Mouse (Mus musculus) heart, embryonic 10.5 days (tissue): ENCODE measurements around the gene Naa20. TPM values are rescaled to one million over a fixed set of nuclear protein-coding genes. Genes with fewer than 3 reads are reported as not detected.
A peak's percentile ranks its signal among the peaks of the same experiment; 100 is the strongest.

Source experiments
- DNase-seq: peaks from one replicate; pipeline ENCODE4 v3.0.0-alpha.2; 2017; ENCODE audit warnings: low spot score
- H3K27ac ChIP-seq: fragments of 300-500 bp; sonication (generic); 2 replicates; pipeline ENCODE4 v1.5.1; 2016; ENCODE audit warnings: mild to moderate bottlenecking
- H3K27me3 ChIP-seq: fragments of 300-500 bp; sonication (generic); 2 replicates; pipeline ENCODE4 v1.6.1; 2016; ENCODE audit warnings: mild to moderate bottlenecking; ENCODE audit not compliant: poor library complexity, insufficient read depth, severe bottlenecking
- H3K36me3 ChIP-seq: fragments of 300-500 bp; sonication (generic); 2 replicates; pipeline ENCODE4 v1.6.1; 2016; ENCODE audit warnings: mild to moderate bottlenecking, moderate library complexity
- H3K4me1 ChIP-seq: fragments of 300-500 bp; sonication (generic); 2 replicates; pipeline ENCODE4 v1.6.1; 2016; ENCODE audit warnings: mild to moderate bottlenecking
- H3K4me3 ChIP-seq: fragments of 300-500 bp; sonication (generic); 2 replicates; pipeline ENCODE4 v1.5.1; 2016; ENCODE audit warnings: mild to moderate bottlenecking, moderate library complexity
- H3K9me3 ChIP-seq: fragments of 300-500 bp; sonication (generic); 2 replicates; pipeline ENCODE4 v1.6.1; 2016; ENCODE audit warnings: mild to moderate bottlenecking, moderate library complexity
- WGBS: fragments of 180-500 bp; shearing (Covaris S2); methylation state at CpG from one replicate; pipeline ENCODE4 v1.1.7; 2016; 5-methylcytosine and 5-hydroxymethylcytosine counted together
- polyA plus RNA-seq: library from polyadenylated mRNA; unstranded; fragments of >200 nt; fragmentation: Nextera tagmentation; extraction: Ambion mirVana; gene quantifications from 2 replicates; pipeline ENCODE4 v1.2.1, GENCODE M21; 2016

Naa20 gene
- 186 and 196 TPM in 2 replicates for polyA plus RNA-seq

DNA sequence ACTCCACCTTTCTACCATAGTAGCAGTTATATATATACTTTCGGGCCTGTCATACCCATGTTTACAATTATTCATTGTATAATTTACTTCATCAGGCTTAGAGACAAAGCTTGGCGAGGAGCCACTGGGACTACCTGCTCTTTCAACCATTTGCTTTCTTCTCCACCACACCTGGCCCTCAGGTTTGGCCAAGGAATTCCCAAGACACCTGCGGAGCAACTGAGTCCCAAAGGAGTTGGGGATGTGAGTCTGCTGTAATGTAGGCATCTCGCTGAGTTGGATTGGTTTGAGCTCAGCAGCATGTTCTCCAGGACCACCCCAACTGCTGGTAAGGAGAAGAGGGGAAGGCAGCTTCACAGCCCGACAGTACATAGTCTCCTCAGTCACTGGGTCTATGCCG lies at the start of gene Naa20:
Gene Naa20 (plus strand): TSS at position 239 of the 400 bp plus-strand sequence.
- Histone ChIP-seq H3K9me3 (no peaks in the 10 kb centered on the region), H3K27me3 (no peaks in the 10 kb centered on the region), H3K27ac (peak within 1 kb of the TSS; percentile 99; the same call in 1 of the 2 replicates), H3K4me3 (peak within 1 kb of the TSS; percentile 98), H3K4me1 (peaks cover 21% of the 10 kb centered on the region; the same call in 1 of the 2 replicates), H3K36me3 (peaks cover 6% of the 10 kb centered on the region; the same call in 1 of the 2 replicates)
- DNase-seq: no peak
- WGBS: 82% methylated on average over 6 of the region's 6 CpGs

DNA sequence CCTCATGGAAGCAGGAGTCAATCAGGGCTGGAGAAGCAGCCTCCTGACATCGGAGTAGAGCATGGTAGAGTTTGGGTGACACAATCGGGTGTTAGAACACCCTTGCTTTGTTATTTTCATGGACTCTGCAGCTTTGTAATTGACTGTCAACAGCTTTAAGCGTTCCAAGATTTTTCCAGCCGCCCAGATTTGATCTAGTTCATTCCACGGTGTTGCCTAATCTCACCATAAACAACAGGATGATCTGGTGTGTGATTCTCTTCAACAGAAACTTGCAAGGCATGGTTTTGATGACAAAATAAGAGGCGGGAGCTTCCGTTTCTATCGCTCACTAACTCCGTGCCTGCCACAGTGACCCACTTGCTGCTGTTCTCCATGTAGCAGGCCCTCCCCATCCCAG lies 46.1 kb upstream of the Naa20 start:
- Histone ChIP-seq H3K27me3 (no peaks in the 10 kb centered on the region), H3K36me3 (peaks cover 32% of the 10 kb centered on the region), H3K4me1 (peaks cover 25% of the 10 kb centered on the region), H3K4me3 (no peak overlapping the region), H3K27ac (no peak overlapping the region), H3K9me3 (no peaks in the 10 kb centered on the region)
- WGBS: 82% methylated on average over 9 of the region's 9 CpGs
- no peak for DNase-seq

DNA sequence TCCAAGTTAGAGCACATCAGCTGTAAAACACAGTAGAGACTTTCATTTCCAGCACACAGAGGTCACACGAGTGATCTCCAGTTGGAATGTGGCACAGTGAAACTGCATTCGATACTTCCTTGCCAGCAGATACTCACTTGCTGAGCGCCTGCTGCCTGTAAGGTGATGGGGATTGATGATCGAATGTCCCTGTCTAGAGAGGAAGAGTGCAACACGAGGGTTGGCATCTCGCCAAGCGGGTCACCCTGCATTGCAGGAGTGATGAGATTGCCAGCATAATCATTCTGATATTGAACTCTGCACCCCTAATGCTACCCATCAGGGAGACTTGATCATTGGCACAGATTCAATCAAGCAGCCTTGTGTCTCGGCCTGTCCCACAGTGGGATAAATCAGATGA lies 44.0 kb upstream of the Naa20 start:
- H3K27ac ChIP-seq: no peak overlapping the region
- no peak for DNase-seq
- peaks cover 14% of the 10 kb centered on the region; the same call in 1 of the 2 replicates for H3K36me3 ChIP-seq
- WGBS: 78% methylated on average over 8 of the region's 8 CpGs
- H3K27me3 ChIP-seq: no peaks in the 10 kb centered on the region
- no peaks in the 10 kb centered on the region for H3K9me3 ChIP-seq
- no peak overlapping the region for H3K4me3 ChIP-seq
- H3K4me1 ChIP-seq: peaks cover 41% of the 10 kb centered on the region

DNA sequence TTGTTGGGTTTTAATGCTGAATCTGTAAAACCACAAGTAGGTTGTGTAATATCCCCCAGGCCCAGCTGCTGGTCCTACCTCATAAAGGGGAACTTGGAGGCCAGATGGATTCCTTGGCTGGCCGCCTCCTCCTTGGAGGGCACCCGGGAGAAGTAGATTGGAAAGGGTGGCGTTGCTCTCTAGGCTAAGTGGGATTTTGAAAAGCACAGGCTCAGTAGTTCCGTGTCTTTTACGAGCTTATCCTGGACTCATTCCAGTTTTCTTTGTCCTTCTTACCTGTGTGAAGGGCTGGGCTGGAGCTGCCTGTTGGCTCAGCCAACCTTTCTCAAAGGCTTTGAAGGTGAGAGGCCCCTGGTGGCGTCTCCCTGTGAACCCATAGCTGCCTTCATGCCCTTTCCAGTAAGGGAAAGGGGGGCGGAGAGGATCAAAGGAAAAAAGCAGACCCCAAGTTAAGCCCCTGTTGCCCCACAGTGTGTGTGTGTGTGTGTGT lies 42.4 kb upstream of the Naa20 start:
- peaks cover 51% of the 10 kb centered on the region for H3K4me1 ChIP-seq
- H3K27ac ChIP-seq: peak overlapping the region; percentile 84
- no peaks in the 10 kb centered on the region for H3K9me3 ChIP-seq
- H3K36me3 ChIP-seq: peaks cover 12% of the 10 kb centered on the region; the same call in 1 of the 2 replicates
- H3K27me3 ChIP-seq: no peaks in the 10 kb centered on the region
- no peak for DNase-seq
- peak overlapping the region; percentile 56 for H3K4me3 ChIP-seq
- 51% methylated on average over 7 of the region's 7 CpGs for WGBS

DNA sequence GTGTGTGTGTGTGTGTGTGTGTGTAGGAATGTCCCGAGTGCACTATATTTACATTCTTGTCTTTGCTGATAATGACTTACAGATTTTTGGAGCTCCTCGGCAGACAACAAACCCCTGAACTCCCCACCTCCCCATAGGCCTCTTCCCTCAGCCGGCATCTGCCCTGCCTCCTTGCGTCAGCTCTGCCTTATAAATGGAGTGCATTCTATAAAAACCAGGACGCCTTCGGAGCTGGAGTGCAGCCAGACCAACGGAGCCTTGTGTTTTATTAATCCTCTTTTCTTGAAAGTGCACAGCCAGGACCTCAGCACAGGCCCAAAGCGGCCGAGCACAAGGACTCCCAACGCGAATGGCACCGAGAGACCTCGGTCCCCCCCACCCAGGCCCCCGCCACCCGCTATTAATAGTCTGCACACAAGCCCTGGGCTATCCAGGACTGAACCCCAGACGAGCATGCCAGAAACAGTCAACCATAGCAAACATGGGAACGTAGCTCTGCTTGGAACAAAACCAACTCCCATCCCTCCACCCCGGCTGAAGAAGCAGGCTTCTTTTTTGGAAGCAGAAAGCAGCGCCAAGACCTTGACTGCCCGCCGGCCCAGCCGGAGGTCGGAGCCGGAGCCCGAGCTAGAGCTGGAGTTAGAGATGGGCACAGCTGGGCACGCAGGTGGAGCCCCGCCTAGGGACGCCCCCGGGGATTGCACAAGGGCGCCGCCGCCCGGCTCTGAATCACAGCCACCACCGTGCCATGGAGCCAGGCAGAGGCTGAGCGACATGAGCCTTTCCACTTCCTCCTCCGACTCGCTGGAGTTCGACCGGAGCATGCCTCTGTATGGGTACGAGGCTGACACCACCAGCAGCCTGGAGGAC lies 41.7 kb upstream of the Naa20 start:
- 13% methylated on average over 40 of the region's 40 CpGs for WGBS

DNA sequence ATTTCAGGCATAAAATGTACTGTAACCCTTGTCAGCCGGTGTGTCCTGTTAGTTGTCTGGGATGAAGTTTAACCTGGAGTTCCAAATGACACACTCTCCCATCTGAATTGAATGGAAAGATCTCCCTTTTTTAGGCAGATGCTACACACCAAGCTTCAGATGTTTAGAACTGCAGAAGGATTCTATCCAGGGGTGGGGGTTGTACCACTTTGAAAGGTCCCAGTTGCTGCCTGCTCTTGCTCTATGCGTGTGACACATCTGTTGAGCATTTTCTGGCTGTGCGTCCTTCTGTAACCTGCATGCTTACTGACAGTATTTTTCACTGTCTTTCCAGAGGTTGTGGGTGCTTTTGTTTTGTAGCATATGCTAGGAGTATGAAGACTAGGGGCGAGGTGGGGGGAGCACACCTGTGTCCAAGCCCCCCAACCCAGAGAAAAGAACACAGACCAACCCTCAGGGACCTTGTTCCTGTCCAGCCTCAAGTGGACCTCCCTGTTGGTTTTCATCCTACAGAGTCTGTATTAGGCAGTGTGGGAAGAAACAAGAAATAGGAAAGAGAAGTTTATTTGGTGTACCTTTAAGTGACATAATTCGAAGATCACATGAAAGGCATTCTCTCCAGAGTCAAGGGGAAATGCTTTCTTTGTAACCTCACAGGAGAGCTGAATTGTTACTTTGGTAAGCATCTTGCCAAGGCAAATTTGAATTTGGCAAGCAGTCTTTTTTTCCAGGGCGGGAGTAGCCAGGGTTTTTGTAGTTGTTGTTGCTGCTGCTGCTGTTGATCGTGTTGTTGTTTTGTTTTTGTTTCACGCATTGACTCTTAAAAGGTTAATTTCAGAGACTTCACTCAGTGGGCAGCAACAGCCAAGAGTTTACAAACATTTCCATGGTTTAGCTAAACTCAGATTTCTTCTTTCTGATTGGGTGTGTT lies 40.4 kb upstream of the Naa20 start:
- peak overlapping the region; percentile 56 for H3K4me3 ChIP-seq
- H3K9me3 ChIP-seq: no peaks in the 10 kb centered on the region
- 63% methylated on average over 8 of the region's 8 CpGs for WGBS
- no peaks in the 10 kb centered on the region for H3K27me3 ChIP-seq
- DNase-seq: no peak
- peak overlapping the region; percentile 84; the same call in 1 of the 2 replicates for H3K27ac ChIP-seq
- peaks cover 18% of the 10 kb centered on the region; the same call in 1 of the 2 replicates for H3K36me3 ChIP-seq
- H3K4me1 ChIP-seq: peaks cover 51% of the 10 kb centered on the region

More for the DNA sequence above, 41.7 kb upstream of the Naa20 start:
- DNase-seq: peak; percentile 86
- peak overlapping the region; percentile 84 for H3K27ac ChIP-seq
- H3K27me3 ChIP-seq: no peaks in the 10 kb centered on the region
- peaks cover 12% of the 10 kb centered on the region; the same call in 1 of the 2 replicates for H3K36me3 ChIP-seq
- peak overlapping the region; percentile 56 for H3K4me3 ChIP-seq
- H3K9me3 ChIP-seq: no peaks in the 10 kb centered on the region
- peaks cover 51% of the 10 kb centered on the region for H3K4me1 ChIP-seq

DNA sequence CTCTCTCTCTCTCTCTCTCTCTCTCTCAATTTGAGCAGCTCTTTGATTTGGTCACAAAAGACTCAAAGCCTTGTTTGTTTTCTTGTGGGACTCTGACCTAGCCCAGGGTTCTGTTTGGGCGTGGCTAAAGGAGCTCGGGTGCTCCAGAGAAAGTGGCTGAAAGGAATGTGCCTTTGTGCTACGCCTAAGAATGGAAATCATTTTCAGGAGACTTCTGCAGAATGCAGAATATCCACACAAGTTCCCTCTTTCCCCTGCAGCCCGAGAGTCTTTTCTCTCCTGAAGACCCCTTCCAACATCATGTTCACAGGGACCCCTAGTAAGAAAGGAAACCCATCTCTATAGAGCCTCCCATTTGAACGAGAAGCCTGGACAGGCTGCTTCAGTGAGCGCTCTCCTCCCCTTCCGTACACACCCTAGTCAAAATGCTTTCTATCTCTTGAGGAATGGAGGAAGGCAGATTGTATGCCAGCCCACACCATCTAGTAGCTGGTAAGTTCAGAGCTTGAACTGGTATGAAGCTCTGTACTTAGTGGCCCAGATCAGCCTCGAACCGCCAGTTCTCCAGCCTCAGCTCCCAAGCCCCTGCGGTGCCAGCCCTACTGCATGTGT lies 39.6 kb upstream of the Naa20 start:
- peak overlapping the region; percentile 56 for H3K4me3 ChIP-seq
- no peaks in the 10 kb centered on the region for H3K9me3 ChIP-seq
- WGBS: 44% methylated on average over 10 of the region's 10 CpGs
- no peak for DNase-seq
- peaks cover 23% of the 10 kb centered on the region for H3K36me3 ChIP-seq
- H3K4me1 ChIP-seq: peaks cover 51% of the 10 kb centered on the region
- H3K27ac ChIP-seq: peak overlapping the region; percentile 81
- H3K27me3 ChIP-seq: no peaks in the 10 kb centered on the region

DNA sequence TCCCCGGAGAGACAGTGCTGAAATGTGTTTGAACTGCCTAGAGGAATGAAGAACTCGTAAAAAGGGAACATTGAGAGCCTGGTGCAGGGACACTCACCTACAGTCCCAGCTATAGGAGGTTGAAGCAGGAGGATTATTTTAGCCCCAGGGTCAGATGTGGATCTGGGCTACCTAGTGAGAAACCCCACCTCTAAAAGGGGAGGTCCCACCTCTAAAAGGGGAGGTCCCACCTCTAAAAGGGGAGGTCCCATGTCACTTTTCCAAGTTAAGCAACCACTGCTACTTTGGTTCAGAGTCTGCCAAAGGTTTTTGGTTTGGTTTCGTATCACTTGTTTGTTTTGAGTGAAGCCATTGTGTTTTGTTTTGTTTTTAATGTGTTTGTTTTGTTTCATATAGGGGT lies 36.6 kb upstream of the Naa20 start:
- H3K9me3 ChIP-seq: no peaks in the 10 kb centered on the region
- no peaks in the 10 kb centered on the region for H3K27me3 ChIP-seq
- 81% methylated on average over 3 of the region's 3 CpGs for WGBS
- H3K4me3 ChIP-seq: no peak overlapping the region
- H3K36me3 ChIP-seq: peaks cover 33% of the 10 kb centered on the region
- no peak for DNase-seq
- H3K4me1 ChIP-seq: peaks cover 34% of the 10 kb centered on the region
- no peak overlapping the region for H3K27ac ChIP-seq

DNA sequence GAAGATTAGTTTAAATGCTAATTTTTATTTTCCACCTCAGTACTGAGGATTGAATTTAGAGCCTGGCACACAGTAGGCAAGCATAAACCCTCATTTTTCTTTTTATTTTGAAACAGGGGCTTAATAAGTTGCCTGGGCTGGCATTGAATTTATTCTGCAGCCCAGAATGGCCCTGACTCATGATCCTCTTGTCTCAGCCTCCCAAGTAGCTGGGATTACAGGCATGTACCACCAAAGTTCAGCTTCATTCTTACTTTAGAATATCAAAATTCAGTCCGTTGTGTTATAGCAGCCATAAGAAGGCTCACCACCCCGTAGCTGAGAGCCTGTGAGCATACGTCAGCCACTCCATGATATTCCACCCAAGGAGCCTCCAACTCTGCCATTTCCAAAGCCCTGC lies 35.7 kb upstream of the Naa20 start:
- H3K27ac ChIP-seq: no peak overlapping the region
- H3K36me3 ChIP-seq: peaks cover 33% of the 10 kb centered on the region
- peaks cover 25% of the 10 kb centered on the region for H3K4me1 ChIP-seq
- no peaks in the 10 kb centered on the region for H3K27me3 ChIP-seq
- DNase-seq: no peak
- no peaks in the 10 kb centered on the region for H3K9me3 ChIP-seq
- WGBS: 94% methylated on average over 3 of the region's 3 CpGs
- no peak overlapping the region for H3K4me3 ChIP-seq

DNA sequence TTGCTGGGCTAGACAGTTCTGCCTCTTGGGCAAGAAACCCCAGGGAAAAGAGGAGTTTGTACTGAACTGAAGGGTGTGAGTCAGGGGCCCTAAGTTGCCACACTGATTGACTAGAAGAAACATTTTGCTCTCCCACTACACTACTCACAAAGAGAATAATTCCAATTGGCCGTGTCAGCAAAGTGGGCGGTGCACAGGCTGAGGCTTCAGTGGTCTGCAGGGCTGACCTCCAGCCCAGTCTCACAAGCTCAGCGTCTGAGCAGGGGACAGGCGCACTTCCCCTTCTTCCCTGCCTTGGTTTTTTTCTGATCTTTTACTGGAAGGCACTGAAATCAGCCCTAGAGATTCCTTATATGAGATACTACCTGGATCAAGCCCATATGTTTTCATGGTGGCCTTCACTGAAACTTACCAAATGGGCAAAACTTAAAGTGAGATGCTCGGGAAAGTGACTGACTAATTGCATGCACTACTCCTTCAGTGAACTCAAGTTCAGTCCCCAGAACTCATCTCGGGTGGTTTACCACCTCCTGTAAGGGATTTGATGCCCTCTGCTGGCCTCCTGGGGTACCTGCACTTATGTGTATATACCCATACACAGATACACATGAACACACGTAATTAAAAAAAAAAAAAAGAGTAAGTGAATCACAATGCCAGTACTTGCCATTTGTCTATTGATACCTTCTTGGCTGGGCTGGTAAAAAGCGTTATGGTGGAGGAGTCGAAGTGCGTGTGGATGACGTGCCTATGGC lies 35.0 kb upstream of the Naa20 start:
- Histone ChIP-seq H3K4me3 (no peak overlapping the region), H3K9me3 (no peaks in the 10 kb centered on the region), H3K27ac (no peak overlapping the region), H3K27me3 (no peaks in the 10 kb centered on the region), H3K36me3 (peaks cover 33% of the 10 kb centered on the region), H3K4me1 (peaks cover 19% of the 10 kb centered on the region)
- 89% methylated on average over 11 of the region's 11 CpGs for WGBS
- no peak for DNase-seq

DNA sequence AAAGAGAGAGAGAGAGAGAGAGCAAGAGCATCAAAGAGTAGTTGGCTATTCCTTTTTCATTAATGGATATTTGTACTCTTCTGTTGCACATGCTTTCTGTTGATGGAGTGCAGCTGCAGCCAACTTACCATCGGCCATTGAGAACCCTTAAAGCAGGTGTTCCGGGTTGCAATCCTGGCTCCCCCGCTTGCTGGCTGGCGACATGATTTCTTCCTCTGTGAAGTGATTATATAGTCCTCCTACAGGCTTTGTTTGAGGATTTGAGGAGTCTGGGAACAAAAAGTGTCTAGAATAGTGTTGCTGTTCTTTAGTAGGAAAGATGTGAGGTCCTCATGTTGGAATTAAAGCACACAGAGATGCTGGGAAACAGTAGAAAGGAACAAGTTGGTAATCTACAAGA lies 30.6 kb upstream of the Naa20 start:
- peaks cover 21% of the 10 kb centered on the region for H3K36me3 ChIP-seq
- H3K27me3 ChIP-seq: no peaks in the 10 kb centered on the region
- H3K4me1 ChIP-seq: no peaks in the 10 kb centered on the region; the same call in 1 of the 2 replicates
- WGBS: 94% methylated on average over 4 of the region's 4 CpGs
- H3K4me3 ChIP-seq: no peak overlapping the region
- H3K9me3 ChIP-seq: no peaks in the 10 kb centered on the region
- H3K27ac ChIP-seq: no peak overlapping the region
- no peak for DNase-seq

DNA sequence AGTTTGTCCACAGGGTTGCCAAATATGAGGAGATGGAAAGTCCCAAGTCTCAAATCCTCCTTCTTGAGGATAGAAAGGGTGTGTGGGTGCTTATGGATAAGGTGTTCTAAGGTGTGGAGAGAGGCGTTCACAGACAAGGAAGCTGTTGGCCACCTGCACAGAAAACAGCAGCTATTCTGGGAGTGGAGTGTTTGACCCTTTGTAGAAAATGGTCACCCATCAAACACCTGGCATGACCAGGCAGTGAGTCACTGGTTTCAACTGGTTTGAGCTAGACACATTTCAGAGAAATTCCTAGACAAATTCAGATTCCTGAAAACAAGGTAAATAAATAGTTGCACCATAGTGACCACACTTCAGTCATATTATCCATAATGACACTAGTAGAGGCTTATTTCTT lies 29.8 kb upstream of the Naa20 start:
- Histone ChIP-seq H3K4me3 (no peak overlapping the region), H3K27ac (no peak overlapping the region), H3K9me3 (no peaks in the 10 kb centered on the region), H3K4me1 (no peaks in the 10 kb centered on the region; the same call in 1 of the 2 replicates), H3K36me3 (peaks cover 22% of the 10 kb centered on the region), H3K27me3 (no peaks in the 10 kb centered on the region)
- WGBS: 90% methylated on average over 1 of the region's 1 CpGs
- DNase-seq: no peak
